Mouse (Mus musculus): ENCODE data around the gene Pfdn6.
"Not testable (repeated sequence)": the region's sequence is repeated elsewhere in the genome, so short reads cannot be mapped to it uniquely, and the experiment has no call there.

Gene Pfdn6

GRCm38 (mm10) chr17:33955555-33956214, 15.5 kb upstream of the Pfdn6 start, which contains the start of the genes Vps52 and Rps18:
Gene Vps52 (plus strand): TSS chr17:33955812.
Gene Rps18 (minus strand): TSS chr17:33956001.
- DNase-seq (ENCODE audit: low spot score in 2 of 2) = peak; percentile 91 to 96

GRCm38 (mm10) chr17:33954646-33955554, 14.8 kb upstream of the Pfdn6 start:
- DNase-seq (ENCODE audit: low spot score in 2 of 2) = no peak

- DNase-seq (ENCODE audit: low spot score in 2 of 2) = no peak
Observed at GRCm38 (mm10) chr17:33953961-33954565, 13.9 kb upstream of the Pfdn6 start.

- DNase-seq (ENCODE audit: low spot score in 2 of 2) = no peak
Observed at GRCm38 (mm10) chr17:33953310-33953709, 13.2 kb upstream of the Pfdn6 start.

DNA sequence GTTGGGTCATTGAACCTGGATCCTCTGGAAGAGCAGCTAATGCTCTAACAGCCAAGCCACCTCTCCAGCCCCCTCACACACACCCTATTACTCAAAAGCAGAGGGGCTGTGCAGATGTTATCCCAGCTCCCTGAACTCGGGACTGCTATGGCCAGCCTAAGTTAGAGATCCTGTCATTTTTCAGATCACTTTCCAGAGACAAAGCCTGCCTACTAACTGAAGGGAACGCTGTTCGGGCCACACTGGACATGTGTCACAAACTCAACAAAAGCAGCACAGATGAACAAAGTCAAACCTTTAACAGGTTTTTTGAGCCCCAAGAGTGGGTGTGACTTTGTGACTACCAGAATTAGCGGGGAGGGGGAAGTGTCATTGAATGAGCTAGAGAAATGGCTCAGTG, 12.7 kb upstream of the Pfdn6 start:
- DNase-seq (ENCODE audit: low spot score in 2 of 2) = no peak

DNA sequence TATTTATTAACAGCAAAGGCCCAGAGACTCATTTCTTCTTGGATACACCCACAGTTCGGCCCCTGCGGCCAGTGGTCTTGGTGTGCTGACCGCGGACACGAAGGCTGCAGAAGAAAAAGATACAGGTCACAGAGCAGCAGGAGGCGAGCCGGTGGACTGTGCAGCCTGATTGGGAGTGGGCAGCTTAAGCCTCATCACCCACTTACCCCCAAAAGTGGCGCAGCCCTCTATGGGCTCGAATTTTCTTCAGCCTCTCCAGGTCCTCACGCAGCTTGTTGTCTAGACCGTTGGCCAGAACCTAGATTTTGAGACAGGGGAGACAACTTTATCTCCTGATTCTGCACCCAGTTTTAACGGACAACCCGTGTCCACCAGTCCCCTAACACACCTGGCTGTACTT, 11.9 kb upstream of the Pfdn6 start:
- DNase-seq (ENCODE audit: low spot score in 2 of 2) = not testable (repeated sequence)

DNA sequence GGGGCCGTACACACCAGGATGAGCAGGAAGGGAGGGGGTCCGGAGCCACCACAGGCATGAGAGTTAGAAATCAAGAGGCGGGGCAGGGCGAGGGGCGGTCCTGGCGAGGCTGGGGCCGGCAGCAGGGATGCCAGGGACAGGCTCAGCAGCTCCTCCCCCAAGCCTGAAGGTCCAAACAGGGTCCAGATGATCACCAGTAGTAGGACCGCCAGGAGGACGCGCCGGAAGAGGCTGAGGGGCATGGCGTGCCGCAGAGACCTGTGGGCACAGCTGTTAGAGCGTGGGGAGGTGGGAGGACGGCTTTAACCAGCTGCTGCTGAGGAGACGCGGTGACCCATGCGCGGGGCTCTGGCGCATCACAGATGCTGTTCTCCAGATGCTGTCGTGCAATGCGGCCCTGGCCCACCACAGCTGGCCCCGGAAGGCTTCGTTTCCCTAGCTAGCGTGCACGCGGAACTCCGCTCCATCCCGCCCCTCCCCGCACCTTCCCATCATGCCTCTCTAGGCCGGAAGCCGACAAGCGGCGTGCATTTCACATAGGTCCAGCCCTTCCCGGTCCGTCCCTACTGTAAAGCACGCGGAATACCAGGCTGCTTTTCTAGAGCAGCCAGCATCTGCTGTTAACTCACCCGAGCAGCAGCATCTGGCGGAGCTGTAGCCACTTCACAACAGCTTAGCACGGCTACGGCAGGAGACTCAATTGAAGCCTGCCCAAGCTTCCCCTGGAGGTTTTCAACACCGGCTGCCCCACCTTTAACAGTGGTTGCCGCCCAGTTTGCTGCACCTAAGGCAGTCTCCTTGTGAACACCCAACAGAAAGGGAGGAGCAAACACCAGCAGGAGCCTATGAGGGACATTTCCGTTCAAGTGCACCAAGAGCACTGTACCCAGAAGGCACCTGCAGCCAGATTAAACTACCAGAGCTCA, 11.1 kb upstream of the Pfdn6 start, which contains the start of gene B3galt4:
Gene B3galt4 (minus strand): TSS at position 468 of the 926 bp plus-strand sequence.
- DNase-seq (ENCODE audit: low spot score in 2 of 2) = peak; percentile 74 to 76

DNA sequence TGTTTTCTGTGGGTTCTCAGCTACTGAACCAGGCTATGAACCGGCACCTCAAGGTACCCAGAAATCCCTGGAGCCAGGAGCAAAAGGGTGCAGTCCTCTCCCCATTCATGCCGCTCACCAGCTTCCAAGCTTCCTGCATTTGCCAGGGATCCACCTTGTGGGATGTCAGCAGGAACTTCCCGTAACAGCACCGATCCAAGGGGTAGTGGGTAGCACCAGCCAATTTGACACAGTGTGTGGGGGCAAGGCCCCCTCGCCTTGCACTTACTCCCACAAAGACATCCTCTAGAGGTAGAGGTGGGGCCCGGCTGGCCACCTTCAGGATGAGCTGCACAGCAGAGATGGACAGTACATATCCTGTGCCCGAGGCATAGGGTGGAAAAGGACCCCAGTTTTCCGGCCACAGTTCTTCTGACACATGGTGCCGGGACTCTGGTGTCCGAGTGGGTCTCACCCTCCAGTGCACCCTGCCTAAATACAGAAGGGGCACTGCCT, 10.0 kb upstream of the Pfdn6 start:
- DNase-seq (ENCODE audit: low spot score in 2 of 2) = no peak

GRCm38 (mm10) chr17:33948905-33949537, 8.9 kb upstream of the Pfdn6 start:
- DNase-seq (ENCODE audit: low spot score in 2 of 2) = no peak

- DNase-seq (ENCODE audit: low spot score in 2 of 2) = no peak
Observed at GRCm38 (mm10) chr17:33948090-33948904, 8.2 kb upstream of the Pfdn6 start.

GRCm38 (mm10) chr17:33947430-33948089, 7.4 kb upstream of the Pfdn6 start:
- DNase-seq (ENCODE audit: low spot score in 2 of 2) = no peak

DNA sequence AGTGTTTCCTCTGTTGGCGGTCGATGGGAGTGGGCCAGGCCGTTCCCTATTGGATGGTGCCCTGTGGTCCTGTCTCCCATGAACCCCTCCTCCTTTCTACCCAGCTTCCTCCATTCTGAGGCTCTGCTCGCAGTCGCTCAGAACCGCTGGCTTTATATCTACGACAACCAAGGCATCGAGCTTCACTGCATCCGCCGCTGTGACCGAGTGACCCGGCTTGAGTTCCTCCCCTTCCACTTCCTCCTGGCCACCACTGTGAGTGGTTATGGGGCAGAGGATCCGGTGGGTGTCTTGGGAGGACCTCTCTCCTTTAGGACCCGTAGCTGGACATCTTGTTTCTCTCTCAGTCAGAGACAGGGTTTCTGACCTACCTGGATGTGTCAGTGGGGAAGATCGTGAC, 3.3 kb upstream of the Pfdn6 start:
- no peak for DNase-seq (ENCODE audit: low spot score in 2 of 2)

- DNase-seq (ENCODE audit: low spot score in 2 of 2) = no peak
Observed at GRCm38 (mm10) chr17:33941381-33941780, 1.2 kb upstream of the Pfdn6 start.

GRCm38 (mm10) chr17:33940981-33941380, 838 bp upstream of the Pfdn6 start:
- no peak for DNase-seq (ENCODE audit: low spot score in 2 of 2)

- no peak for DNase-seq (ENCODE audit: low spot score in 2 of 2)
Observed at GRCm38 (mm10) chr17:33938783-33939182, 1.4 kb downstream of the Pfdn6 start.

- no peak for DNase-seq (ENCODE audit: low spot score in 2 of 2)
Observed at GRCm38 (mm10) chr17:33936993-33937392, 3.1 kb downstream of the Pfdn6 start.

DNA sequence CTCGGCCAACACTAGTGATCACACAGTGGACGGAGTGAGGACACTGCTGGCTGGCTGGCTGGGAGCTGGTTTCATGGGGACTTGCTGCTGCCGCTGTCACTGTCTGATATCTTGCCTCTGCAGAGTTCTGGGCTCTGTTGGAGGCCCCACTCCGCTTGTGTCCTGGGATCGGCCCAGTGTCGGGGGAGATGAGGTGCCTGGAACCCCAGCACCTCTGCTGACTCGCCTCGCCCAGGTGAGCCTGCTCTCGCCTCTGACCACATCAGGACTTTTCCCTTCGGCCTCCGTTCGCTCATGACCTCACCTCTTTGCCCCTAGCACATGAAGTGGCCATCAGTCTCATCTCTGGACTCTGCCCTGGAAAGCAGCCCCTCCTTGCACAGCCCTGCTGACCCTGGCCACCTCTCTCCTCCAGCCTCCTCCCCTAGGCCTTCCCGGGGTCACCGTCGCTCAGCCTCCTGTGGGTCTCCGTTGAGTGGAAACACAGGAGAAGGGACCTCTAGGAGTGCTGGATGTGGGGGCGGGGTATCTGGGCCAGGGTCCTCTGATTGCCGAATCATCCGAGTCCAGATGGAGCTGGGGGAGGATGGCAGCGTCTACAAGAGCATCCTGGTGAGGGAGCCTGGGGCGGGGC, 4.6 kb downstream of the Pfdn6 start:
- DNase-seq (ENCODE audit: low spot score in 2 of 2) = no peak

DNA sequence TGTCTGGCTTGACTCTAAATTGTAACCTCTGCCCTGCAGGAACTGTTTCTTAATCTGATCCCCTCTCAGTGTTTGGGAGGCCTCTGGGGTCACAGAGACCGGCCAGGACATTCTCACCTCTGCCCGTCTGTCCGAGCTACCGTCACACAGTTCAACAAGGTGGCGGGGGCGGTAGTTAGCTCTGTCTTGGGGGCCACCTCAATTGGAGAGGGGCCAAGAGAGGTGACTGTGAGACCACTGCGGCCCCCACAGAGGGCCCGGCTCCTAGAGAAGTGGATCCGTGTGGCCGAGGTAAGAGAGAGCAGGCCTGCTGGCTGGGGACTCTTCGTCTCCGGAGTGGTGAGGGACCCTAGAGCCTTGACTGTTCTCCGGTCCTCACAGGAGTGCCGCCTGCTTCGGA, 7.2 kb downstream of the Pfdn6 start:
- no peak for DNase-seq (ENCODE audit: low spot score in 2 of 2)

DNA sequence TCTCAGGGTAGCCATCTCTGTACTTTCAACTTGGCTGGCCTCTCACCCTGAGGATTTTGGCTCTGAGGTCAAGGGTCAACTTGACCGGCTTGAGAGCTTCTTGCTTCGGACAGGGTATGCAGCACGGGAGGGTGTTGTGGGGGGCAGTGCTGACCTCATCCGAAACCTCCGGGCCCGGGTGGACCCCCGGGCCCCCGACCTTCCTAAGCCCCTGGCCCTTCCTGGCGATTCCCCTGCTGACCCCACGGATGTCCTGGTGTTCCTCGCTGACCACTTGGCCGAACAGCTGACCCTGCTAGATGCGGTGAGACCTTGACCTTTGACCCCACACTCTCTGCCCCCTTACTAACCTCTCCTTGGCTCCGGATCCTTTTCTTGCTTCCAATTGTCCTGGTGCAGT, 7.7 kb downstream of the Pfdn6 start:
- no peak for DNase-seq (ENCODE audit: low spot score in 2 of 2)
